Mouse (Mus musculus) midbrain, embryonic 12.5 days (tissue): ENCODE results near the gene Fermt2. TPM values are rescaled to one million over a fixed set of nuclear protein-coding genes. Genes with fewer than 3 reads are reported as not detected.

Experiments used
- ATAC-seq: fragments of 200-750 bp; cut with Nextera tagmentation; 2 replicates; pipeline ENCODE4 v1.8.0; 2017; ENCODE audit warnings: low read depth, moderate TSS enrichment, moderate library complexity; ENCODE audit not compliant: low FRiP score
- H3K27ac ChIP-seq: fragments of 300-500 bp; sonication (generic); replicated peaks from 2 replicates; pipeline ENCODE4 v1.5.1; 2016; ENCODE audit warnings: mild to moderate bottlenecking
- H3K27me3 ChIP-seq: fragments of 300-500 bp; sonication (generic); 2 replicates; pipeline ENCODE4 v1.6.1; 2016; ENCODE audit warnings: mild to moderate bottlenecking
- H3K36me3 ChIP-seq: fragments of 300-500 bp; sonication (generic); 2 replicates; pipeline ENCODE4 v1.6.1; 2016
- H3K4me1 ChIP-seq: fragments of 300-500 bp; sonication (generic); 2 replicates; pipeline ENCODE4 v1.6.1; 2016
- H3K4me2 ChIP-seq: fragments of 300-500 bp; sonication (generic); replicated peaks from 2 replicates; pipeline ENCODE4 v1.6.1; 2016; ENCODE audit warnings: mild to moderate bottlenecking, moderate library complexity
- H3K4me3 ChIP-seq: fragments of 300-500 bp; sonication (generic); 2 replicates; pipeline ENCODE4 v1.5.1; 2016; ENCODE audit warnings: mild to moderate bottlenecking
- H3K9ac ChIP-seq: fragments of 300-500 bp; sonication (generic); replicated peaks from 2 replicates; pipeline ENCODE4 v1.6.1; 2016; ENCODE audit warnings: mild to moderate bottlenecking, moderate library complexity
- H3K9me3 ChIP-seq: fragments of 300-500 bp; sonication (generic); 2 replicates; pipeline ENCODE4 v1.6.1; 2016; ENCODE audit warnings: mild to moderate bottlenecking
- WGBS: fragments of 180-500 bp; shearing (Covaris S2); methylation state at CpG from one replicate; pipeline ENCODE4 v1.1.7; 2016; 5-methylcytosine and 5-hydroxymethylcytosine counted together
- polyA plus RNA-seq: library from polyadenylated mRNA; unstranded; fragments of >200 nt; fragmentation: Nextera tagmentation; extraction: Ambion mirVana; gene quantifications from 2 replicates; pipeline ENCODE4 v1.2.1, GENCODE M21; 2016

Gene Fermt2
- polyA plus RNA-seq, 1 experiment from 2014 or later, result 72.1 TPM

- no peaks in the 10 kb centered on the region for H3K4me1 ChIP-seq
- no peak overlapping the region for H3K9ac ChIP-seq
- H3K36me3 ChIP-seq, result no peaks in the 10 kb centered on the region
- no peak for ATAC-seq
- no peaks in the 10 kb centered on the region for H3K27me3 ChIP-seq
- H3K4me2 ChIP-seq, result no peak overlapping the region
- H3K9me3 ChIP-seq, result no peaks in the 10 kb centered on the region
- no peak overlapping the region for H3K27ac ChIP-seq
- WGBS, result 84% methylated on average over 3 of the region's 3 CpGs
- no peak overlapping the region for H3K4me3 ChIP-seq
These were observed 111.4 kb downstream of the Fermt2 start for GRCm38 (mm10) chr14:45418553-45418952.

GRCm38 (mm10) chr14:45416265-45416664 lies 113.7 kb downstream of the Fermt2 start:
- H3K9me3 ChIP-seq, result no peaks in the 10 kb centered on the region
- H3K4me2 ChIP-seq, result no peak overlapping the region
- H3K4me1 ChIP-seq, result no peaks in the 10 kb centered on the region
- 87% methylated on average over 4 of the region's 4 CpGs for WGBS
- H3K27ac ChIP-seq, result no peak overlapping the region
- H3K4me3 ChIP-seq, result no peak overlapping the region
- no peaks in the 10 kb centered on the region for H3K36me3 ChIP-seq
- H3K27me3 ChIP-seq, result no peaks in the 10 kb centered on the region
- no peak overlapping the region for H3K9ac ChIP-seq
- ATAC-seq, result no peak

Other genes with a start within 250 kb of the Fermt2 start
- 33.4 and 33.5 TPM in 2 replicates for gene Ero1l, start 211.3 kb downstream of the Fermt2 start, polyA plus RNA-seq
- 210 and 214 TPM in 2 replicates for gene Psmc6, start 200.3 kb downstream of the Fermt2 start, polyA plus RNA-seq
- gene Styx, start 179.0 kb downstream of the Fermt2 start, polyA plus RNA-seq, result 46.8 and 50.2 TPM in 2 replicates
- gene Gnpnat1, start 125.2 kb downstream of the Fermt2 start, polyA plus RNA-seq, result 34.1 and 35.0 TPM in 2 replicates
- 16.1 and 21.3 TPM in 2 replicates for gene Ddhd1, start 128.0 kb upstream of the Fermt2 start, polyA plus RNA-seq